Mouse (Mus musculus) brown adipose tissue, adult 24 weeks (tissue): ENCODE measurements around the gene Slc25a20. TPM values are rescaled to one million over a fixed set of nuclear protein-coding genes. Genes with fewer than 3 reads are reported as not detected.

Experiments used
- polyA plus RNA-seq: library from polyadenylated mRNA; stranded (reverse); fragments of >200 nt; gene quantifications from 2 replicates; pipeline ENCODE4 v1.2.4, GENCODE M21; 2012; ENCODE audit not compliant: missing spikeins, insufficient read depth, insufficient read length

The Slc25a20 gene
- polyA plus RNA-seq, 1 experiment = 591 TPM

Other genes with a start within 250 kb of the Slc25a20 start
- gene Ccdc36, start 233.6 kb upstream of the Slc25a20 start, polyA plus RNA-seq = not detected in 2 replicates
- gene BC048562, start 225.6 kb upstream of the Slc25a20 start, polyA plus RNA-seq = not detected in 2 replicates
- 8.2 and 11.6 TPM in 2 replicates for gene Ccdc71, start 201.6 kb upstream of the Slc25a20 start, polyA plus RNA-seq
- gene Klhdc8b, start 200.5 kb upstream of the Slc25a20 start, polyA plus RNA-seq = 4.4 and 6.9 TPM in 2 replicates
- gene Lamb2, start 182.4 kb upstream of the Slc25a20 start, polyA plus RNA-seq = 19.1 and 38.4 TPM in 2 replicates
- gene Usp19, start 171.5 kb upstream of the Slc25a20 start, polyA plus RNA-seq = 35.9 and 48.5 TPM in 2 replicates
- 85.0 and 107 TPM in 2 replicates for gene Qars, start 154.4 kb upstream of the Slc25a20 start, polyA plus RNA-seq
- 40.9 and 45.7 TPM in 2 replicates for gene Qrich1, start 145.3 kb upstream of the Slc25a20 start, polyA plus RNA-seq
- gene Impdh2, start 101.8 kb upstream of the Slc25a20 start, polyA plus RNA-seq = 18.9 and 21.5 TPM in 2 replicates
- gene Ndufaf3, start 94.7 kb upstream of the Slc25a20 start, polyA plus RNA-seq = 91.2 and 111 TPM in 2 replicates
- 57.1 and 58.3 TPM in 2 replicates for gene Dalrd3, start 92.2 kb upstream of the Slc25a20 start, polyA plus RNA-seq
- 14.6 TPM in 2 replicates for gene Wdr6, start 83.3 kb upstream of the Slc25a20 start, polyA plus RNA-seq
- gene P4htm, start 64.4 kb upstream of the Slc25a20 start, polyA plus RNA-seq = 0.83 and 1.3 TPM in 2 replicates
- 22.4 and 29.8 TPM in 2 replicates for gene Arih2, start 12.7 kb upstream of the Slc25a20 start, polyA plus RNA-seq
- 12.4 and 20.8 TPM in 2 replicates for gene Prkar2a, start 27.2 kb downstream of the Slc25a20 start, polyA plus RNA-seq
- gene Ip6k2, start 121.7 kb downstream of the Slc25a20 start, polyA plus RNA-seq = 14.0 and 16.2 TPM in 2 replicates
- 3.9 and 6.4 TPM in 2 replicates for gene Nckipsd, start 146.3 kb downstream of the Slc25a20 start, polyA plus RNA-seq
- not detected in 2 replicates for gene Celsr3, start 164.2 kb downstream of the Slc25a20 start, polyA plus RNA-seq
- gene Slc26a6, start 191.2 kb downstream of the Slc25a20 start, polyA plus RNA-seq = 4.4 and 7.5 TPM in 2 replicates